Mouse (Mus musculus): ENCODE results near the gene Slco4c1. TPM values are rescaled to one million over a fixed set of nuclear protein-coding genes. Genes with fewer than 3 reads are reported as not detected.

The Slco4c1 gene
- not detected for polyA plus RNA-seq (2017; shearing (Covaris generic))

DNA sequence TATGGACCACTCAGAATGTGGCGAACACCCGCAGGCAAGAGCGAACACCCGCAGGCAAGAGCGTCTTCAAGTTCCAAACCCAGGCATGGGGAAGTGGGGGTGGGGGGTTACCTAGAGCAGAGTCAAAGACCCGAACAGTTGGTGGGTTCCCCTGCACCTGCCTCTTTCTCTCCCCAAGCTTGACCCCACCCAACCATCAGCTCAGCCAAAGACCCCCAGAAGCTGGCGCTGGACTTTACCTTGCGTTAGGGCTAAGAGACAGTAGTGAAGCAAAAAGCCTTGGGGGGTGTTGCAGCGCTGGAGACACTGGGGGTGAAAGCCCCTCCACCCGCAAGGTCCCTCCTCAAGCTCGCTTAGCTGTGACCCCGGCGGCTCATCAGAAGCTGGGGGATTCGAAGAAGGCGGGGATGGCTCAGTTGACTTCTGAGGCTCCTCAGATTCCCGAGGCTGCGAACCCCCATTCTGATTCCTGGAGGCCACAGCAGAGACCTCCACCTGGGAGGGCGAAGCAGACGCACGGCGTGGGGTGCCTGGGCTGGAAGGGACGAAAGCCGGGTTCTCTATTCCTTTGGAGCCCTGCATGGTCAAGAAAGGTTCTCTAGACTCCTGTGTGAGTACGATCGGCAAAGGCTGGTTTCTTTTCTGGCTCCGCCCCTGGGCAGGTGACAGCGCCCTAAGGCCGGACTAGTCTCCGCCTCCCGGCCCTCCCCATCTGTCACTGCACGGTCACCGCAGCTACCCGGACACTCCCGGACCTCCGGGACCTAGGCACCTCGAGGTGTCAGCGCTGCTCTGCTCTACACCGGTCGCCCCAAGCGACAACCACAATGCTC, at the start of gene Slco4c1:
Gene Slco4c1 (minus strand): TSS at position 644 of the 833 bp plus-strand sequence.
- peak; percentile 17 for ATAC-seq

DNA sequence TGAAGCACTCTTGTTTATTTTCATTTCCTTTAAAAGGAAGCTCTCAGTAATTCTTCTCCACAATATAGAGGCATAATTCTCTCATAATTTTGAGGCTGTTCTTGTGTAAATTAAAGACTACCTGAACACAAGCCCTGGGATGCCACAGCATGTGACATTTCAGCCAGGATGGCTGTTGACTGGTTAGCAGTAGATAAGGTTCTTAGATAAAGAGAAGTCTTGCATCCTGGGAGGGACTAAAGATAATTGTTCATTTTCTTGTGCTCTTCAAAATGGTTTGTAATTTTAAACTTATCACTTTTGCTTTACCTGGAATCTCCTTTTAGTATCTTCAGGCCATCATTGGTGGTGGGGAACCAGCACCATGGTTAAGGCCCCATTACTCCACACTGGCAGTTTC, 45.4 kb upstream of the Slco4c1 start:
- no peak for ATAC-seq

DNA sequence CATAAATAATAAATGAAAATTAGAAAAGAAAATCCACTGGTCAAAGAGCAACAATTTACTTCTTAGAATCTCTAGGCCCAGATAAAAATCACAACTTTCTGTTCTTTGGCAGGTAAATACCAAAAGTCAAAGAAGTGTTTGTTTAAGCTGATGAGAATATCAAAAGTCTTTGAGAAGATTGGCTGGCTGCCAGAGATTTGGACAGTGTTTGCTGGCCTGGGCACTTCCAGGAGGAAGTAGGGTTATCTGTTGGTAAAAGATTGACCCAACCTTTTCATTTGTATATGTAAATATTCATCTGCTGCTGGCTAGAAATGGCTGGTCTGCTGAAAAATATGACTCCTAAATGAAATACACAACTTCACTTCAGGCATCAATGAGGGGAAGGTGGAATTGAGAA, 11.8 kb upstream of the Slco4c1 start:
- ATAC-seq = no peak

DNA sequence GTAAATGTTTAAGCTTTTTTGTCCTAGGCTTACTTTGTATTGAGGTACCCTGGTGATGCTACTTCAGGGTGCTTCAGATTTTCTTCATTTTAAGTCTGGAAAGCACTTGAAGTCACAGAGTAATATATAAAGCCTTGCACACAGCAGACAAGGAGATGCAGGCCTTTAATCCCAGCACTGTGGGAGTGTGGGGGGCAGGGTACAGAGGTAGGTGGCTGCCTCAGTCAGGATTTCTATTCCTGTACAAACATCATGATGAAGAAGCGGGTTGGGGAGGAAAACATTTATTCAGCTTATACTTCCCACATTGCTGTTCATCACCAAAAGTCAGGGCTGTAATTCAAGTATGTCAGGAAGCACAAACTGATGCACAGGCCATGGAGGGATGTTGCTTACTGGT, 6.6 kb upstream of the Slco4c1 start:
- no peak for ATAC-seq

DNA sequence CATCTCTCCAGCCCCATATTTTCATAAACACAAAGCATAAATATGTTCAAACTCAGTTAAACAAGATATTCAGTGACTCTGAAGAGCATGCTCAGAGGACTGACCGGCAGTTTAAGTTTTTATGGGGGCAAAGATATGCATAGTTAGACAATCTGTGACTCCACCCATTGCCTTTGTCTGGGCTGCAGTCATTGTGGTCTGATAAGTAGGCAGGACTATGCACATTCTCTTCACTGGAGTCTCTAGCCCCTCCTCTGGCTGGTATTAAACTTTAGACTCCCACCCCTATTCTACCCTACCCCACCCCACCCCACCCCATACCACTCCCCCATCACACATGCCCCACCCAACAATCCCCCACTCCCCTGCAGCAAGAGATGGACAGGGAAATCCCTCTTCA, 4.1 kb upstream of the Slco4c1 start:
- ATAC-seq = no peak

DNA sequence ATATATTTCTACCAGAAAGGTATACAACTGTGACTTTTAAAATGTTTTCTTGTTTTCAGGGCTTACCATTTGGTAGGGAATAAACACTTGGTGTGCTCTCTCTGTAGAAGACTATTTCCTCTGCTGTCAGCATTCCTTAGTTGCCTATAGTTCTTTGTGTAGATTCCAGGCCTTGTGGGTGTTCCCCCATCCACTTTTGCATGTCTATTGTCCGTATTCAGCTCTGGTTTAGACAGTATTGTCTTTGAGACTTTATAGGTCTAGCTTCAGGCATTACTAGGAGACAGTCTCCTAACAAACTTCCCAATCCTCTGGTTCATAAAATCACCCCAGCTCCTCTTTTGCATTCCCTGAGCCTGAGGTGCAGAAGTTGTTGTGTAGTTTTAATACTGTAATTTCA, 2.7 kb upstream of the Slco4c1 start:
- ATAC-seq = no peak

DNA sequence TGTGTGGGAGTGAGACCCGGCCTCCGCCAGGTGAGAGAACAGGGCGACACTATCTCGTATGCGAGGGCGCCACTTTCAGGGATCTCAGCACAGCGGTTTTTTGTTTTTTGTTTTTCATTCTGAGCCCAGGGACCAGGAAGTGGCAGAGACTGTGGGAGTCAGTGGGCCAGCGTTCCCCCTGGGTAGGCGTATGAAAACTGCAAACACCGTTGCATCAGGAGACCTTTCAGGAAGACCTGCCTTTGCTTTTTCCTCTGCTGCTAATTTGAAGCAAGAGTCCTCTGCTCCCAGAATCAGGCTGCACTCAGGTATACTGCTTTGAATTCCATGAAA, 356 bp upstream of the Slco4c1 start:
- peak; percentile 14 for ATAC-seq

DNA sequence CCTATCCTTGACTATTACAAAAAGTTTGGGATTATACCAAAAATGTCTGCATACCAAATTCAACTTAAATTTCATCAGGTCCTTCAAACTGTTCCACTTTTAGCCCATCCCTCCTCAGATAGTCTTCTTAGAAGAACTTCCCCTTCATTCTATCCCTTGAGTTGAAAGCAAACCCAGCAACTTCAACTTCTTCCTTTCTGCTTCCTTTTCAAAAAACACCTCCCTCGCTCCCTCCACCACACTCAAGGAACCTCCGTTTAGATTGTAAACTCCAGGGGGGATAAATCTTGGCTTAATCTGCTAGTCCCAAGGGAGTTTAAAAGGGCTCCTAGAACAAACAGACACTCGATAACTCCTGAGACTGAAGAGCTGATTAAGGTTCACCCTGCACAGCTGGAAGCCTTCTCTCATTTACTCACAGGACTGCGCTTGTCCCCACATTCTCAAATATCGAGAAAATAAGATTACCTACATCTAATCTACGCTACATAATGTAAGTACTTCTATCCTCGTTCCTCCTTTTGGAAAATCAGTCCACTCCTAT, 1.1 kb downstream of the Slco4c1 start:
- ATAC-seq = no peak

DNA sequence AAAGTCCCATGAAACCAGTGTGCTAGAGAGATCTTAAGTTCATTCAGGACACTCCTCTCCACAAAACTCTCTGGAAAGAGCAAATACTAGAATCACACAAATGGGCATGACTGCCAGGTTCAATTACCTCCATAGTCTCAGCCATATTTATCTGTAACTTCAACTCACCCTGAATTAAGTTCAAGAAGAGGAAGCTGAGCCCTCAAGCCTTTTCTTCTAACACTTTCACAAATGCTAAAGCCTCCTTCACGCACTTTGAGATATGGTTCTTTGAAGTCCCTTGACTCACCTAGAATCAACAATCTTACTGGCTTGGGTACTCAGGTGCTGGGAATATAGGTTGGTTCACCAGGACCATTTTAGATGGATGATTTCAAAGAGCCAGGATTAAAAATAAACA, 3.2 kb downstream of the Slco4c1 start:
- no peak for ATAC-seq

DNA sequence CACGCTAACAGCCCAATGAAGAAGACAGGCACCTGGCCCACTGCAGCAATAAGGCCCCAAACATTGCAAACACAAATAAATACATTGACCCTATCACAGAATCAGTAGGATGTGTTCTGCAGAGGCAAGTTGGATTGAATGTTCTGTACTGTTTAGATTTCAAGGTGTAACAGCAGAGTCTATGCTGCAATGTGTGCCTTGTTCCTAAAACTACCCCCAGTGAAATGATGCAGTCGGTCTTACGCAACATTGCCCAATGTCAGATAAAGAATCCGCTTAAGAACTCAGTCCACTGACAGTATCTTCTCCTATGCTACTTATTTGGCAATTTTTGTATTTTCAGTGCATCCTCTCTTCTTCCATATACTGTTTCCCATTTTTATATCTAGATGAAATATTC, 6.0 kb downstream of the Slco4c1 start:
- no peak for ATAC-seq

DNA sequence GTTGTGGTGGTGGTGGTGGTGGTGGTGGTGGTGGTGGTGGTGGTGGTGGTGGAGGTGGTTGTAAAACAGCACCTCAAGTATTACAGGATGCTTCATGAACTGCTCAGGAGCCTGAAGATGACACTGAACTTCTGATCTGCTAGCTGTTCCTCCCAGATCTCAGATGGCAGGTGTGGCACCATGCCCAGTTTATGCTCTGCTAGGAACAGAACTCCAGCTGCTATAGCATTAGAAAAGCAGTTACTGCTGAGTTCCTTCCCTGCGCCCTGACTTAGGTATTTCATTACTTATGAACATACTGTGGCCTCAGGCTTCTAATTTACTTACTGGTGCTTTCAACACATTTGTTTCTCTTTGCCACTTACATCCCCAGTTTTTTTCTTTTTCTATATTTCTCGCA, 7.9 kb downstream of the Slco4c1 start:
- ATAC-seq = no peak

DNA sequence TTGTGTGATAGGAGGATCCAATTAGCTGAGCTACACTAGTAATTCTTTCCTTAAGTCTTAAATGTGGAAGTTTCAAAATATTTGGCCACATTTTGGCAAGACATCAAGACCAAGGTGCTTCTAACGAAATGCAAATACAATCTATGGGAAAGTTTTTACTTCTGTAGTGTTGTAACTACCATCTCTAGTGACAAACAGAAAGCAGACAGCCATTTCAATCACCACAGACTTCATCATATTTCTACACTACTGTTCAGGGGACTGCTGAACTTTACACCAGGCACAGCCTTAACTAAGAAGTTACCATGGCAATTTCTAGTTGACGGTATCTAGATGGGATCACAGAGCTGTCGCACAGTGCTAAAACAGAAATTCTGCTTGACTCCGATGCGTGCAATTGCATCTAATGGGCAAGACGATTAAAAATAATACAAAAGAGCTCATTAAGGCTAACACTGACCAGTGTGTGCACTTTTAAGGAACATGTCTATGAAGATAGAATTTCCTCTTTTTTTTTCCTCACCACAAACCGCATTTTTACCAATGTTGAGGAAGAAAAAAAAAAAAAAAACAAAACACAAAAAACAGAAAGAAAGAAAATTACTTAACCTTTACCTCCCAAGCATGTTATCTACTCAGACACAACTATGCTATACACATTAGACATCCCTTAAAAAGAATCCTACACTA, 11.8 kb downstream of the Slco4c1 start:
- no peak for ATAC-seq

DNA sequence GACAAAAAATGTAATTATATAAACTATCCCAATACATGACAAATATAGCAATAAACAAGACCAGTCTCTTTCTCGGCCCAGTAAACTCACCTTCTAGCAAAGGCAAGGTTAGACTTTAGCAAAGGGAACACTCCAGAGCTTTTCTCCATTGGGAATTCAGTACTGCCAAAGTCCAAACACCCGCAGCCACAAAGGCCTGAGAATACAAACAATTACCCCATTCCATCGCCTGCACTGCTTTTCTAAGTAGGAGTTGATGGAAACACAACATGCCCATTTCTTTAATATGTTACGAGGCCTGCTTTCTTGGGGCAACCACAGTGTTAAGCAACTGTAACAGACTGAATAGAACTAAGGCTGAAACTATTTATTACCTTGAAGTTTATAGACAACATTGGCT, 18.4 kb downstream of the Slco4c1 start:
- no peak for ATAC-seq

DNA sequence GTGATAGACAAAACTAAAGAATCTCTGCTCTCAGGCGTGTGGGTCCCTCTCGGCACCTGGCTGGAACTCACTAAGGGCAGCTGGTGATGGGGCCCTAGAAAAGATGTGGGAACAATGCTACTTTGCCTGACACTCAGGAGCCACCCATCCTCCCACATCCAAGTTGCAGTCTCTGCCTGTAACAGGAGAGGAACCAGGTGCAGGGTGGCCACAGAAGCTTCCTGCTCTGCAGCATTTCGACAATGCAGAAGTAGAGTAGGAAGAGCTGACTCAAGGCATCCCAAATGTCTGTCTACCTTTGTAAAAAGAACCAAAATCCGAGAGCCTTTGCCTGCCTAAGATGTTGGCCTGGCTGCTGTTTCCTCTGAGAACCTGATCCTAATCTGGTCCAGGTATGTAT, 22.9 kb downstream of the Slco4c1 start:
- ATAC-seq = no peak

DNA sequence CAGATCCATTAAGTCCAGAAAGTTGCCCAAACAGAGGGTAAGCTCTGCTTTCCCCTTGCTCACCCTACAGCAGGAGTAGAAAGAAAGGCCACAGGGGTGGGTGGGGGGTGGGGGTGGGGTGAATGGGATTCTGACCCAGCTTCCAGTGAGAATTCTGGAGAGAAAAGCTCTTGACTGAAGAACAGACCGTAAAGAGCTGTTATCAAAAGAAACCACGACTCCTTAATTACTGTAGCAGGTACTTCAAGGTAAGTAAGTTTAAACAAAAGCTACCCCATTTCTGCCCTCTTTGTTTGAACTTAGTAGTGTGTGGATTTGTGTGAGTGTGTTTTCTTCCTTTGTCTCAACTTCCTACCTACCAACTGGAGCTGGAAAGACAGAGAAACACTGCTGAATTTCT, 23.4 kb downstream of the Slco4c1 start:
- ATAC-seq = no peak

DNA sequence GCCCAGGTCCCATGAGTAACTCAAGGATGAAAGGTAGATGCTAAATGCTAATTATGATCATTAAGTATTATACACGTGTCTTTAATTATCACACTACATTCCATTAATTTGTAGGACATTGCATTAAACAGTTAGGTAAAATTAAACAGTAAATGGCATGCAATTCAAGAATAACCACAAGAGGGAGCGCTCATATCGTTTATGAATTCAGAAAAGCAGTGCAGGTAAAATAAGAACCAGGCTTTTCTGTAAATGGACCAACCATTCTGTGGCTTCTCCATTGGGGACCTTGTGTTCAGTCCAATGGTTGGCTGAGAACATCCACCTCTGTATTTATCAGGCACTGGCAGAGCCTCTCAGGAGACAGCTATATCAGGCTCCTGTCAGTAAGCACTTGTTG, 25.2 kb downstream of the Slco4c1 start:
- no peak for ATAC-seq

DNA sequence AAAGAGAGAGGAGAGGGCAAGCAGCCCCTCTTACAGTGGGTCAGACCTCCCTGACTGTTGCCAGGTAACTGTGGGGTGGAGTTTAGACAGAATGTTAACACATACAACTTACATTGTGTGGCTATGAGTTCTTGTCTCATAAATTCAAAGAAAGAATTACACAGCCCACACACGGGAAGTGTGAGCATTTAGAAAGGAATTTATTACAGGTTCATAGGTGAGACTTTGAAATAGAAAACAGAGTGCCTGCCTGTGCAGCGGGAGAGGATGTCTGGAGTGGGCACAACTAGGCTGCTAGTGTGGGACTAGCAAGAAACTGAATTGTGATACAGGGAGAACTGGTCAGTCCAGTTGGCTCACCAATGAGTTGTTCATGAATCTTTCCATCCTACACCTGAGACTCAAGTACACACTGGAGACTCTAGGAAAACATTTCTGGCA, 66.7 kb downstream of the Slco4c1 start:
- ATAC-seq = no peak

DNA sequence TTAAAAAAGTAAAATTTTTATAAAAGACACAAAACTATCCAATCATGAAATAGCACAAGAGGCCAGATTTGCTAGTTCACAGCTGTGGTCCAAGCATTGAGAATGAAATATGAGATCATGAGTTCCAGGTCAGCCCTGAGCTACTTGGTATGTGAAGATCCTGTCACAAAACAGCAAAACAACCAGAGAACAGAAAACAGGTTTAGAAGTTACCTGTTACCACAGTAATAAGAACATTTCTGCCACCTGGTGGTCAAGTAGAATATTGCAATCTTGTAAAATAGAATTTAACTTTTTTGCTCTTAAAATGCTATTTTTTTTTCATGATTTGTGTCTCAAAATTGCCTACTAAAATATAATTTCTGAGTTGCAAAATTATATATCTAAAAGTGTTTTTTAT, 70.4 kb downstream of the Slco4c1 start:
- ATAC-seq = no peak

DNA sequence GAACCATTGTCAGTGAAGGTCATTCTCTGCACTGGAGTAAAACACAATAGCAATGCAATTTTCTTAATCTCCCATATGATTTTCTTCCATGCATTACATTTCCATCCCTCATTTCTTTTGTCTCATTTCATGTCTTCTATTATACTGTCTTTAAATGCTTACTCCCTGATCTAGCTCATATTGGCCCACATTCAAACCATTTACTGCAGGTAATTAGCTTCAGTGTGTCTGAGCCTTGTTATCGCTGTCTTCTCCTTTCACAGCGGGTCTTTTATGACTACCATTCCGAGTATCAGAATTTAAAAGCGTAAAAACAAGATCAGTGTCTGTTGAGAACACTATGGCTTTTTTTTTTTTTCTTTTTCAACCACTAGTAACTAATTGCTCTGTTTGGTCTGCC, 77.3 kb downstream of the Slco4c1 start:
- ATAC-seq = no peak

DNA sequence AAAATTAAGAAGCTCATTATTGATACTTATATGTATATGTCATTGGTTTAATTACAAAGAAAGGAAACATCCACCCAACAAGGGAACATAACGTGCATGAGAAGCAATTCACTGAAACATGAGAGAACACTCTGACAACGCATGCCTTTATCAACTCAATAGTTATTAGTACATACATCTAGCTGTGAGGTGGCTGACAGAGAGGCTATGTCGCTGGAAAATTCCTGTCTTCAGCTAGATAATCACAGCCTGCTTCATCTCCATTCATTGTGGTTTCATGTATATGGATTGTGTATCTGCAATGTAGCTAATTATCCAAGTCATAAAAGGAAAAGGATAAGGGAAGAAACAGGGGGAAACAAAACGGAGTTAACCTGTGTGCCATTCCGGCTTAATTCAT, 77.7 kb downstream of the Slco4c1 start:
- ATAC-seq = no peak

DNA sequence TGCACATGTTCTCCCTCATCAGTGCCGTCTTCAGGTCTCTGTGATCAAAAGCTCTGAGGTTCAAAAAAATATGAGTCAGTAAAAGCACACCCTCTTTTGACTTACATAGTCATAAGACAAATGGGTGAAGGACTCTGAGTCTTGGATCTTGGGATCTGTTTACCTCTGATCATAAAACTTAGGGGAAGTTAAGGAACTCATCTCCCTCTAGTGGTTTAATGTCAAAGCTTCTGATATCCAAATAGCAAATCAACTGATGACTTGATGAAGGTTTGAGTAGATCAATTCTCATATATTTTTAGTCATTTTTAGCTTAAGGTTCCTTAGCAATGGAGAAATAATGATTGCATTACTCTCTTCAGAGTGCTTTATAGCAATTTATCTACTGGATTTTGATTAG, 82.7 kb downstream of the Slco4c1 start:
- ATAC-seq = no peak

DNA sequence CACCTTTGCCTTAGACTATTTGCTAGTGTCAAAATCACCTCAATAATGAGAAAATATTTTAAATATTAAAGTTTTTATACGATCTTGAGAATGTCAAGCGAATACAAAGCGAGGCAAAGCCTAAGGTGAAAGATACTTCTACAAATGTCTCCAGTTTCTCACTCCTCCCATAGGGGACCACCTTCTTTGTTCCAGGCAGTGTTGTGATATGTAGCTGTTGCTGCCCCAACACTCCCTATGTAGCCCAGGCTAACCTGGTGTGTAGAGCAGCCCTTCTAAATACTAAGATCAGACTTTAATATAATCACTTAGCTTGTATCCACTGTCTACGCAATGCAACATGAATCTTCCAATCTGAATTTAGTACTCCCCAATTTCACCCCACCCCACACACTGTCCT, 97.8 kb downstream of the Slco4c1 start:
- ATAC-seq = no peak

DNA sequence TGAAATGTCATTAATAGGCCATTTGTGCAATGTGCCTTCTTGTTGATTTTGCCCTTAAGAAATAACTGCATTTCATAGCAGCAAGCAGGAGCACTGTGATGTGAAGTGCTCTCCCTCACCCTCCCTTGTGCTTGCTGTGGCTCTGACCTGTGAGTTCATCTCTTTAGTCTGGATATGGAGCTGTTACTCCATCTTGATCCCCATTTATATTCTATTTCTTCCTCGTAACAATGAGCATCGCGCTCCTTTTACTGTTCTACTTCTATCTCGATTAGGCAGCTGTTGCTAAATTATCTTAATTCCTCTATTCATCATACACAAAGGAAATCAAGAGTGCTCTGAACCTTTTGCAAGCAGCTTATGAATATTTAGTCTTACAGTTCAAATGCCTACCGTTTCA, 98.3 kb downstream of the Slco4c1 start:
- ATAC-seq = no peak

DNA sequence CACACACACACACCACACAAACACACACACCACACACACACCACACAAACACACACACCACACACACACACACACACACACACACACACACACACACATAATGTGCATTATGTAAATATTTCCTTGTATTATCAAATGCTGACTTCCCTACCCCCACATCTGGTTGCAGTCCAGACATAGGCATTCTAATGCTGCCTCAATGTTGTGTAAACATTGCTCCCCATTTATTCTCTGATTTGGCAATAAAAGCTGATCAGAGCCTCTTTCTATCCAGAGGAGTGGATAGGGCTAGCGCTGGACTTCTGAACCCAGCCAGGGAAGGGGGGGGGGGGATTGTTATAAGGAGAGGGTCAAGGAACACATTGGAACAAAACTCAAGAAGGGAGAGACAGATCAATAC, 101.7 kb downstream of the Slco4c1 start:
- ATAC-seq = no peak

Measured in CD4-positive, CD25-positive, alpha-beta regulatory T cell, adult 4 months (primary cell).